Mouse (Mus musculus): ENCODE data around the gene Hoxa9.

DNA sequence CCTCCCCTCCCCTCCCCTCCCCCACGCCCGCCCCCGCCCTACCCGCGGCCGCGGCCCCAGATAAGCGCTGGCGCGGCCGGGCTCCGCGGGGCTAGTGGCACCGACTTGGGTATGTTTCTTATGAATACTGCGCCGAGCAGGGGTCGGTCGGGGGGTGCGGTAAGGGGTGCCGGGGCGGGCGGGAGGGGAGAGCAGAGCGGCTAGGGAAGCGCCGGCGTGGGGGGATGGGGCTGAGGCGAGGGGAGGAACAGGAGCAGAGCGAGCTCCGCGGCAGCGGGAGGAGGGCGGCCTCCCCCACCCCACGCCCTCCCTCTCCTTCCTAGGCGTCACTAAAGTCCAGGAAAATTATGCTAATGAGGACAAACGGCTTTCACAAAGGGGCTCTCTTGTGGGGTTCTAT lies 55.0 kb downstream of the Hoxa9 start:
- TF ChIP-seq POLR2A (IDR thresholded peaks at IDR 0.05; ENCODE audit: low read depth, low read length) (no peak), CTCF (IDR thresholded peaks at IDR 0.05; ENCODE audit: borderline replicate concordance, insufficient read depth, low read length) (no peak)
